Mouse (Mus musculus) lung, adult 18-20 months (tissue): ENCODE data around the gene Tmem217.

Experiments used
- DNase-seq, 2 experiments: peaks; one replicate each; pipeline ENCODE4 v3.0.0; 2022; ENCODE audit warnings: mixed read lengths in 2 of 2

The Tmem217 gene

DNA sequence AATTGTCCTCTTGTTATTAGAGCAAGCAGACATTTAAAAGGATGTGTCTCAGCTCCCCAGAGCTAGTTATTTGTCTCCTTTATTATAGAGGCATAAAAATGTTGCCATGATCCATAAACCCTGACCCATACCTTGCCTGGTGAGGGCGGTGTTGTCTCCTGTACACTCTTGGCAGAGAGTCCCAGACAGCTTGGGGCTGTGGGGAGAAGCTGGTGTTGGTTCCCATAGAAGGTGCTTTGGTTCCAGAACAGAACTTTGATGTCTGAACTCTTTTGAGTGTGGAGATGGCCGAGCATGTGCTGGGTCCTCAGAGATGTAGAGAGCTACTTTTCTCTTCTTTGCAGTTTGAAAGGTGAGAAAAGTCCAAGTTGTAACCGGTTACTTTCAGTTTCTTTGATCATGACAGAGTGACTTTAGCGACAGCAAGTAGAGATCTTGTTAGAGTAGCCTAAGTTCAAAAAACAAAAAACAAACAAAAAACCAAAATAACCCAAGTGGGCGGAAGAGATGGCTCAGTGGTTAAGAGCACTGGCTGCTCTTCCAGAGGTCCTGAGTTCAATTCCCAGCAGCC lies at the start of gene Tmem217:
Gene Tmem217 (minus strand): TSS at position 224 of the 571 bp plus-strand sequence.
- no peak for DNase-seq

DNA sequence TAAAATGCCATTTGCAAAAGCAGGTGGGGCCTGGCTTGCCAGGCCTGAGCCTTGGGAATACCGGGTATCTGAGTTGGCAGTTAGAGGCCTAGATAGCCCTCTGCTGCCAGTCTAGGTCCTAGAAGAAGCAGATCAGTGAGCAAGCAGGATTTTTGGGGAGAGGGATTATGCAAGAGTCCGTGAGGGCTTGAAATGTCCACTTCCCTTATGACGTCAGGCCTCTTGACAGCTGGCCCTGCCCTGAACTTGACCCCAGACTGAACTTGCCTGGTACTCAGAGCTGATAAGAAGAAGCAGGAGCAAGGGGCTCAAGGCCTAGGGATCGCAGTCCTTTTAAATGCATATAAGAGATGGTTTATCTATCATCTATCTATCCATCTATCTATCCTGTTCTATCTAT lies 49.2 kb upstream of the Tmem217 start:
- DNase-seq = peak; percentile 83 to 88

DNA sequence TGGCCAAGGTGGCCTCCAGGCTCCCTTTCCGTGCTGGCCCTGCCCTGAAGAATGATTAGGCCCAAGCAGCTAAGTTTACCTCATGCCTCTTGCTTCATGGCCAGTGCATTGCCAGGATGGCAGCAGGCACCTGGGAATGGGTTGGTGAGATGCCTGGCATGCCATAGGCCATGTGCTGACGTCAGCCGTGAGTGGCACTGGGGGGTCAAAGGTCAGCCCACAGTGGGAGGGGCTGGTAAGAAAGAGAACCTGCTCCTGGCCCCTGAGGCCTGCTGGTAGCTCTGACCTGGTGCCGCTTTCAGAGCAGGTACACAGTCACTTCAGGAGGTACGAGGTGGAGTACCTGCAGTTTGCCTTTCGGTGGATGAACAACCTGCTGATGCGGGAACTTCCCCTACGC lies 47.4 kb upstream of the Tmem217 start:
- peak; percentile 24 to 26 for DNase-seq

DNA sequence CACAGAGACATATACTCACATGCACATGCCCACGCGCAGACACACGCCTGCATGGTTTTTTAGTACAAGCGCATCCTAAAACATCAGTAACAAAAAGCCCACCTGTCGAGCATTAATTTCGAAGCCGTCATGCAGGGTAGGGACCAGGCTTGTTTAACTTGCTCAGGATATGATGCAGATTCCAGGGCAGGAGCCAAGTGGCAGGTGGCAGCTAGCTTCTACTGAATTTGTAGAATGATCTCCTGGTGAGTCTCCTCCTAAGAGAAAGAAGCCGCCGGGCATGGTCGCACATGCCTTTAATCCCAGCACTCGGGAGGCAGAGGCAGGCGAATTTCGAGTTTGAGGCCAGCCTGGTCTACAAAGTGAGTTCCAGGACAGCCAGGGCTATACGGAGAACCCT lies 46.9 kb upstream of the Tmem217 start:
- DNase-seq = no peak

GRCm38 (mm10) chr17:29596771-29597132 lies 44.6 kb upstream of the Tmem217 start:
- no peak for DNase-seq

DNA sequence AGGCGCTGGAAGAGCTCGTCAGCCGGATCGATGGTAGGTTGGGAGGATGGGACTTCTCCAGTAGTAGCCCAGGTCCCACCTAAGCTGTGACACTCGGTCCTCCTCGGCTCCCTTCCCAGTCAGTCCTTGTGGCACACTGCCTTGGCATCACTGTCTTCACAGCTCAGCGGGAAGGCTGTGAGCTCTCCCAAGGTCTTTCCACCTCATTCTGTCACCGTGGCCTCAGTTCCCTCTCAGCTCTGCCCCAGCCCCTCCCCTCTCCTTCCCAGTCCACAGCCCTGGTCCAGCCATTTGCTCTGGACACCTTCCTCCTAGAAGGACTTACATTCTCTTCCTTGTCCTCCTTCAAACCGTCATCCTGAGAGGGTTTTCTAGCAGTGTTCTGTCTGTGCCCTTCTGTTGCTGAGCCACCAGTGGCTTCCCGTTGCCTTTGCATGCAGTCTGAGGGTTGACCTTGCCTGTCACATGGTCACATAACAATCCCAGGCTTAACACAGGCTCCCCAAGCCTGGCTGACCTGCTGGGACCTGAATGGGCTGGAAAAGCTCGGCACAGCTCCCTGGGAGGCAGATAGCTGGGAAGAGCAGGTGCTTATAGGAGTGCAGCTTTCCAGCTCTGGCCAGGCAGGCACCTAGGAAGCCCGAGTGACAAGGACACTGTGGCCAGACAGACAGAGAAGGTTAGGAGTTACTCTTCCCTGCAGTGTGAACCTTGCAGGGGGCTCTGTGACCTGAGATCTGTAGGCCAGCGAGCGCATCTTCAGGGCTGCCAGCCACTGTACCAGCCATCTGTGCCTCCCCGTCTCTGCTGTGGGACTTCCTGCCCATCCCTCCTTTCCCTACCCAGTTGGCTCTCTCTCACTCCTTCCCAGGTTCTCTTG lies 43.9 kb upstream of the Tmem217 start:
- DNase-seq = no peak

DNA sequence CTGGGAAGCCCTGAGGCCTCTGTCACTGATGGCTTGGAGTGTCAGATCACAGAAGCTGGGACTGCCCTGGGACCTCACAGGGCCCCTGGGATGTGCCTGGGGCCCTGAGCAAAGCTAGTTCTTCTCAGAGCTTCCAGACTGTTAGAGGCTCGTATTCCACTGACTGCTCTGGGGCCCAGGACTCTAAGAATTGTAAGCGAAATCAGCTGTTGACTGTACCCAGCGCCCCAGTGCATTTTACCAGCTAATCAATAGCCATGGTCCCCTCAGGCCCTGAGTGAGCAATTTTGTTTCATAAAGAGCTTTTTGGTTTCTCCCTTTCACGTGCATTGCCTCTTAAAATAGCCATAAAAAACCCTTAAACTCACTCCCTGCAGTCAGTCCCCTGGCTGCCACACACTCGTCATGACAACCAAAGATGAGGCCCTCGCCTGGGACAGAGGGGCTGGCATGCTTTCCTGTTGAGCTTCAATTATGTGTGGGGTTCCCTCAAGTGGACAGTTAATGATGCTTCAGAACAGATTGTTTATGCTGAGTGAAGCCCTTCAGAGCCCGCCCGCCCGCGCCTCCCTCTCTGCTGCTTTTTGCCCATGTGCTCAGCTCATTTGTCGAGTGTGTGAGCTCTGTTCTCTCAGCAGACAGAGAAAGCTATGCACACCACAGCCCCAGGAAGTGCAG lies 37.2 kb upstream of the Tmem217 start:
- no peak for DNase-seq

GRCm38 (mm10) chr17:29586921-29587320 lies 34.7 kb upstream of the Tmem217 start:
- DNase-seq = no peak

DNA sequence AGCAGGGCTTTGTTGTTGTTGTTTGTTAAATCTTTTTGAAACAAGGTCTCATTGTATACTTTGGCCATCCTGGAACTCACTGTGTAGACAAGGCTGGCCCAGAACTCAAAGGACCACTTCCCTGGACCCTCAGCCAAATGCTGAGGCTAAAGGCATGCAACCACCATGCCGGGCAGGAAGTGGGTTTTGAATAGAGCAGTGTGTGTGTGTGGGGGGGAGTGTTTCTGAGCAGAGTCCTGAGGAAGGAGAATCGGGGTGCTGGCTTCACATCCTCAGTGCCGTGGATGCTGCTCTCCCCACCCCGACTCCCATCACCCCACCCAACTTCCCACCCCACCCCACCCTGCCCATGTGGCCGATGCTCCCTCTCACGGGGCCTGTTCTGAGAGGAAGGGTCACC lies 33.3 kb upstream of the Tmem217 start:
- no peak for DNase-seq

GRCm38 (mm10) chr17:29584737-29585136 lies 32.6 kb upstream of the Tmem217 start:
- DNase-seq = no peak

- no peak for DNase-seq
Measured at GRCm38 (mm10) chr17:29584306-29584705, 32.1 kb upstream of the Tmem217 start.

DNA sequence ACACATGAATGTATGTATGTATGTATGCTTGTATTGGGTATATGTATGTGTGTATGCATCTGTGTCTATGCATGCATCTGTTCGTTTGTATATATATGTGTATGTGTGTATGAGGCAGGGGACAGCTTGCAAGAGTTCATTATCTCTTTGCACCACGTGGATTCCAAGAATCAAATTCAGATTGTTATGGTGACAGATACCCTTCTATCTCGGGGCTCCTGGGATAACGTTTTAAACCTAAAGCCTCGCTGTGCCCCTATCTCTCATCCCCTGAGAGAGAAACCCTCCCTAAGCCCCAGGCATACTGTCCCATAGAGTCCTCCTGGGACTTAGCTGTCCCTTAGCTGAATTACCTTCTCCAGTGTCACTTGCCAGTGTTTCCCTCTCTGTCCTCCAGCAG lies 31.4 kb upstream of the Tmem217 start:
- DNase-seq = no peak

DNA sequence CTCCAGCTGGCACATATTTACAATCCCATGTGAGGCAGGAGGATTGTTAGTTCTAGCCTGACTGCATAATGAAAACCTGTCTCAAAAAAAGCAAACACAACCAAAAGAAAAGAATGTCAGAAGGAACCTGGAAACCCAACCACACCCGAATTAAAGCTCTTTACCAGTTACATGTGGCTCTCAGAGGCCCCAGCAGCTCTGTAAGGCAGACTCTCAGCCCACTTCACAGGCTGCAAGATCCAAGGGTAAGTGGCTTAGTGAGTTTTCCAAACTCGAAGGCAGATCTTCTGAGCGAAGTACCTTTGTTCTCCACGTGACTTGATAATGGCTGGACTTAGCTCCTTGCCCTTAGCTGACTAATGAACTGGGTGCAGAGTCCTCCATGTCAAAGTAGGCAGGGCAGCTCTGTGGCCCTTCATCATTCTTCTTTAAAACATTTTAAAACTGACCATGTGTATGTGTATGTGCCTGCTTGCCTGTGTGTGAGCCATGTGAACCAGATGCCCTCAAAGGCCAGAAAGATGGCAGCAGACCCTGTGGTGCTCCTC lies 27.5 kb upstream of the Tmem217 start:
- peak in 1 of 2 experiments; percentile 50 for DNase-seq

DNA sequence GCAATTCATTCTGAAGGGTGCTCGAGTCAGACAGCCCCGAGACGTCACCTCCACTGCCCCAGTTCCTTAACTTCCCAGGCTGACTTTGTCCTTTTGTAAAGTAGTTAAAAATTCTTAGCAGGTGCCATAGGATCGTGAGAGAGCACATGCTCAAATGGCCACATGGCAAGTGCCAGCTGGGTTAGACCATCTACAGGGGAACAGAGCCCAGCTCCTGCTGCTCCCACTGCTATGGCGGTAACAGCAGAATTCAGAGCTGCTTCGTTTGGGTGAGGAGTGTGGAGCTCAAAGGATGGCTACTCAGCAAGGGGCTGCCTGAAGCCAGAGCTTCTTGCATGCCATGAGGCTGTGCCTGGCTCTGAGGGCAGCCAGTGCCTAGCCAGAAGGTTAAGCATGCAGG lies 17.6 kb upstream of the Tmem217 start:
- DNase-seq = no peak

- DNase-seq = no peak
Measured at GRCm38 (mm10) chr17:29568435-29568834, 16.2 kb upstream of the Tmem217 start.

DNA sequence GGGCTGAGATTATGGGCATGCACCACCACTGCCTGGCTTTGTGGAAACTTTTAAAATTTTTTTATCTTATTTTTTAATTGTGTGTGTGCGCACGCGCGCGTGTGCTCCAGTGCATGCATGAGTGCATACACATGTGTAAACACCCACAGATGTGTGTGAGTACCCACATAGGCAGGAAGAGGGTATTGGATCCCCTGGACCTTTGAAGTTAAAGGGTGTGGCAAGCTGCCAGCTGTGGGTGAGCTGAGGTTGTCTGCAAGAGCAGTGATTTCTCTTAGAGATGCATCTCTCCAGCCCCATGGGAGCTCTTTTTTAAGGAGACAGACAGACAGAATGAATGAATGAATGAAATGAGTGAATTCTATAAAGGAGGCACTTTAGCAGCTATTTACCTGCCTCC lies 13.3 kb upstream of the Tmem217 start:
- no peak for DNase-seq

DNA sequence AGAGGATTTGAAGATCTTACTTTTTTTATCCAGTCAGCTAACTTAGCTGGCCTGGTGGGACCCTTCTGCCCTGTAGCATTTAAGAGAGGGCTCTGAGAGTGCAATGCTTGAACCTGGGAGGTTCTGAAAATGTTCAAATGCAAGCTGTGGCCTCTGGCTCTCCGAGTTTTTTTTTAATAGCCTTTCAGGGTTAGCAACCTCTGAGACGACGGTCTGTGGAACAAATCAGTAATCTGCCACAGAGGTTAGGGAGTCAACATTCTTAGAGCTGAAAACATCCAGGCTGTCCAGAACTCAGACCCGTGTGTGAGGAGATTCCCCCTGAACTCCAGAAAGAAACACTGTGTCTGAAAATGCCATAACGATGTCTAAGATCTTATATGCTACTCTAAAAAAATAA lies 6.3 kb upstream of the Tmem217 start:
- DNase-seq = no peak

- DNase-seq = peak in 1 of 2 experiments; percentile 18
Measured at GRCm38 (mm10) chr17:29556893-29557292, 4.7 kb upstream of the Tmem217 start.

- DNase-seq = peak in 1 of 2 experiments; percentile 15
Measured at GRCm38 (mm10) chr17:29556456-29556855, 4.3 kb upstream of the Tmem217 start.

DNA sequence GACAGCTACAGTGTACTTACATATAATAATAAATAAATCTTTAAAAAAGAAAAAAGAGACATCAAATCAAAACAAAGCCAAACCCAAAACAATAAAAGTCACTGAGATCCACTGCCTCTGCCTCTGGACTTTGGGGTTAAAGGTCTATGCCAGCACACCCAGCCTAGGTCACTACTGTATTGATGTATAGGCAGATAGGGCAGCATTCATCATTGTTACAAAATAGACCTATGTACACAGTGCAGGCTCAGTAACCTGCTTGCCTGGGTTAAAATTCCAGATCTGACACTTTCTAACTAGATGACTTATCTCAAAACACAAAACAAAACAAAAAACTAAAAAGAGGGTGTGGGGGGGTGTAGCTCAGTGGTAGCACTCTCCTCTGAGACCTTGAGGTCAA lies 2.0 kb upstream of the Tmem217 start:
- no peak for DNase-seq

GRCm38 (mm10) chr17:29551019-29551418 lies 1.2 kb downstream of the Tmem217 start:
- DNase-seq = no peak

- DNase-seq = peak; percentile 96 to 97
Measured at GRCm38 (mm10) chr17:29549543-29550428, 2.4 kb downstream of the Tmem217 start, which contains the start of the genes Gm17657 and Tbc1d22b. TSS of gene Gm17657 (minus strand) at chr17:29549638. TSS of gene Tbc1d22b (plus strand) at chr17:29549785.
